Mouse (Mus musculus) MEL (cell line): ENCODE results near the gene Ptpn14. TPM values are rescaled to one million over a fixed set of nuclear protein-coding genes. Genes with fewer than 3 reads are reported as not detected.

Source experiments
- DNase-seq: peaks from one replicate; pipeline ENCODE4 v3.0.0; 2011; ENCODE audit warnings: low read depth, low spot score
- H3K27ac ChIP-seq: 2 replicates; pipeline ENCODE4 v1.5.1; 2012; ENCODE audit warnings: low read depth, mild to moderate bottlenecking, control low read depth, low read length, moderate library complexity; ENCODE audit not compliant: control insufficient read depth
- H3K27me3 ChIP-seq, 2 experiments: fragments of 150-350 bp in 1 of 2; sonication (generic) in 1 of 2; 2 replicates each; pipeline ENCODE4 v1.6.1; 2012; ENCODE audit warnings: low read length in 2 of 2, mild to moderate bottlenecking in 2 of 2, improper control_type of control experiment in 1 of 2, moderate library complexity in 1 of 2; ENCODE audit not compliant: insufficient read depth in 2 of 2, control insufficient read depth in 1 of 2
- H3K36me3 ChIP-seq, 2 experiments: 2 replicates each; pipeline ENCODE4 v1.6.1; 2012 to 2014; ENCODE audit warnings: low read length in 2 of 2, improper control_type of control experiment in 1 of 2, inconsistent platforms in 1 of 2, mild to moderate bottlenecking in 1 of 2; ENCODE audit not compliant: insufficient read depth in 2 of 2, control insufficient read depth in 1 of 2
- H3K4me1 ChIP-seq, 2 experiments: fragments of 150-350 bp in 1 of 2; sonication (generic) in 1 of 2; 2 replicates each; pipeline ENCODE4 v1.6.1; 2012; ENCODE audit warnings: low read length in 2 of 2, improper control_type of control experiment in 1 of 2, mild to moderate bottlenecking in 1 of 2; ENCODE audit not compliant: insufficient read depth in 2 of 2, control insufficient read depth in 1 of 2
- H3K4me3 ChIP-seq, 2 experiments: fragments of 150-350 bp in 1 of 2; sonication (generic) in 1 of 2; 2 replicates each; pipeline ENCODE4 v1.5.1; 2012; ENCODE audit warnings: low read depth in 2 of 2, low read length in 2 of 2, mild to moderate bottlenecking in 2 of 2, moderate library complexity in 2 of 2, control low read depth in 1 of 2, improper control_type of control experiment in 1 of 2; ENCODE audit not compliant: control insufficient read depth in 1 of 2, insufficient read depth in 1 of 2
- H3K79me2 ChIP-seq: 2 replicates; pipeline ENCODE4 v1.6.1; 2012; ENCODE audit warnings: mild to moderate bottlenecking, low read length, moderate library complexity; ENCODE audit not compliant: control insufficient read depth, poor library complexity, insufficient read depth
- H3K9ac ChIP-seq: 2 replicates; pipeline ENCODE4 v1.6.1; 2012; ENCODE audit warnings: low read depth, mild to moderate bottlenecking, control low read depth, low read length, moderate library complexity; ENCODE audit not compliant: control insufficient read depth, poor library complexity, severe bottlenecking
- H3K9me3 ChIP-seq: fragments of 150-350 bp; sonication (generic); replicated peaks from 2 replicates; pipeline ENCODE4 v1.6.1; 2012; ENCODE audit warnings: mild to moderate bottlenecking, low read length, improper control_type of control experiment, moderate library complexity; ENCODE audit not compliant: insufficient read depth
- CHD1 ChIP-seq: IDR thresholded peaks from 2 replicates; pipeline ENCODE4 v1.6.1; 2012; ENCODE audit warnings: low read depth, mild to moderate bottlenecking, inconsistent platforms, low read length, improper control_type of control experiment
- CHD2 ChIP-seq: IDR thresholded peaks from 2 replicates; pipeline ENCODE4 v1.6.1; 2011; ENCODE audit warnings: low read length, improper control_type of control experiment
- CTCF ChIP-seq, 3 experiments: IDR thresholded peaks in 2 of 3; conservative IDR thresholded peaks in 1 of 3; 2 replicates each; pipeline ENCODE4 v1.5.1; 2011 to 2012; ENCODE audit warnings: low read length in 3 of 3, low read depth in 2 of 3, mild to moderate bottlenecking in 2 of 3, improper control_type of control experiment in 1 of 3, inconsistent platforms in 1 of 3, mixed read lengths in 1 of 3, moderate library complexity in 1 of 3; ENCODE audit not compliant: control insufficient read depth in 1 of 3, insufficient read depth in 1 of 3, poor library complexity in 1 of 3, severe bottlenecking in 1 of 3
- E2F4 ChIP-seq: IDR thresholded peaks from 2 replicates; pipeline ENCODE4 v1.6.1; 2011; ENCODE audit warnings: low read depth, low read length, improper control_type of control experiment, borderline replicate concordance
- ELF1 ChIP-seq: IDR thresholded peaks from 2 replicates; pipeline ENCODE4 v1.6.1; 2014; ENCODE audit warnings: low read depth, mild to moderate bottlenecking, inconsistent platforms, low read length, improper control_type of control experiment, moderate library complexity
- HCFC1 ChIP-seq: IDR thresholded peaks from 2 replicates; pipeline ENCODE4 v1.6.1; 2012; ENCODE audit warnings: low read depth, mild to moderate bottlenecking, inconsistent platforms, low read length, improper control_type of control experiment, moderate library complexity
- KAT2A ChIP-seq: conservative IDR thresholded peaks from 2 replicates; pipeline ENCODE4 v1.6.1; 2012; ENCODE audit warnings: low read depth, low read length, improper control_type of control experiment, inconsistent platforms
- MAFK ChIP-seq: IDR thresholded peaks from 2 replicates; pipeline ENCODE4 v1.6.1; 2011; ENCODE audit warnings: low read depth, mild to moderate bottlenecking, low read length, improper control_type of control experiment, borderline replicate concordance
- MEF2A ChIP-seq: IDR thresholded peaks from 2 replicates; pipeline ENCODE4 v1.6.1; 2014; ENCODE audit warnings: low read depth, mild to moderate bottlenecking, inconsistent platforms, low read length, improper control_type of control experiment; ENCODE audit not compliant: poor library complexity, insufficient replicate concordance, severe bottlenecking; ENCODE audit errors: extremely low read depth
- NELFE ChIP-seq: IDR thresholded peaks from 2 replicates; pipeline ENCODE4 v1.6.1; 2011; ENCODE audit warnings: low read depth, low read length, improper control_type of control experiment
- POLR2AphosphoS5 ChIP-seq: IDR thresholded peaks from 2 replicates; pipeline ENCODE4 v1.6.1; 2012; ENCODE audit warnings: low read depth, borderline replicate concordance, mild to moderate bottlenecking, inconsistent platforms, low read length, moderate library complexity, mixed read lengths
- RAD21 ChIP-seq: IDR thresholded peaks from 2 replicates; pipeline ENCODE4 v1.6.1; 2011; ENCODE audit warnings: mild to moderate bottlenecking, low read depth, low read length, improper control_type of control experiment
- RCOR1 ChIP-seq: IDR thresholded peaks from 2 replicates; pipeline ENCODE4 v1.6.1; 2012; ENCODE audit warnings: low read depth, mild to moderate bottlenecking, inconsistent platforms, low read length, improper control_type of control experiment
- USF2 ChIP-seq, 2 experiments: IDR thresholded peaks; 2 replicates each; pipeline ENCODE4 v1.6.1; 2011 to 2012; ENCODE audit warnings: improper control_type of control experiment in 2 of 2, low read length in 2 of 2, borderline replicate concordance in 1 of 2, inconsistent platforms in 1 of 2, low read depth in 1 of 2, mild to moderate bottlenecking in 1 of 2; ENCODE audit not compliant: insufficient read depth in 1 of 2
- ZC3H11A ChIP-seq: IDR thresholded peaks from 2 replicates; pipeline ENCODE4 v1.6.1; 2012; ENCODE audit warnings: low read depth, mild to moderate bottlenecking, inconsistent platforms, low read length, improper control_type of control experiment
- ZKSCAN1 ChIP-seq: IDR thresholded peaks from 2 replicates; pipeline ENCODE4 v1.6.1; 2012; ENCODE audit warnings: low read depth, mild to moderate bottlenecking, inconsistent platforms, low read length, improper control_type of control experiment, moderate library complexity
- polyA plus RNA-seq, 2 experiments: library from polyadenylated mRNA; stranded (reverse) in 1 of 2; unstranded in 1 of 2; fragments of >175 nt in 1 of 2; fragments of >200 nt in 1 of 2; gene quantifications; 2 replicates each; pipeline versions ENCODE4 v1.2.1 to v1.2.4; 2012; ENCODE audit warnings: low replicate concordance in 2 of 2, low read depth in 1 of 2; ENCODE audit not compliant: insufficient read length in 2 of 2, insufficient read depth in 1 of 2, missing spikeins in 1 of 2
- total RNA-seq: library from RNA; depleted of rRNA; stranded (reverse); fragments of 300-350 nt; gene quantifications from 2 replicates; pipeline ENCODE4 v1.2.3, GENCODE M21; 2012

The Ptpn14 gene
- total and polyA plus RNA-seq, 3 experiments: 0.62 to 1.0 TPM; not detected in 1

GRCm38 (mm10) chr1:189789545-189789944 is 61.5 kb downstream of the Ptpn14 start:
- Histone ChIP-seq H3K9ac (no peak overlapping the region), H3K79me2 (no peaks in the 10 kb centered on the region), H3K9me3 (no peaks in the 10 kb centered on the region), H3K4me3 (no peak overlapping the region), H3K36me3 (no peaks in the 10 kb centered on the region), H3K27ac (no peak overlapping the region), H3K4me1 (no peaks in the 10 kb centered on the region), H3K27me3 (no peaks in the 10 kb centered on the region)
- TF ChIP-seq NELFE: no peak
- no peak for TF ChIP-seq E2F4
- TF ChIP-seq ZKSCAN1: no peak
- no peak for TF ChIP-seq CTCF (IDR thresholded peaks at IDR 0.05 in 2 of 3, conservative IDR thresholded peaks at IDR 0.05 in 1 of 3; ENCODE audit: control insufficient read depth in 1 of 3, insufficient read depth in 1 of 3, low read depth in 2 of 3, low read length in 3 of 3, poor library complexity in 1 of 3, severe bottlenecking in 1 of 3)
- TF ChIP-seq USF2 (IDR thresholded peaks at IDR 0.05; ENCODE audit: borderline replicate concordance in 1 of 2, insufficient read depth in 1 of 2, low read depth in 1 of 2, low read length in 2 of 2): no peak
- TF ChIP-seq KAT2A: no peak
- no peak for TF ChIP-seq ELF1
- no peak for TF ChIP-seq MAFK
- no peak for TF ChIP-seq MEF2A
- no peak for TF ChIP-seq CHD1
- no peak for TF ChIP-seq CHD2
- no peak for TF ChIP-seq POLR2AphosphoS5
- TF ChIP-seq ZC3H11A: no peak
- no peak for TF ChIP-seq HCFC1
- TF ChIP-seq RAD21: no peak
- TF ChIP-seq RCOR1: no peak
- no peak for DNase-seq

GRCm38 (mm10) chr1:189790666-189791065 is 62.6 kb downstream of the Ptpn14 start:
- Histone ChIP-seq H3K9ac (no peak overlapping the region), H3K36me3 (no peaks in the 10 kb centered on the region), H3K27ac (no peak overlapping the region), H3K79me2 (no peaks in the 10 kb centered on the region), H3K9me3 (no peaks in the 10 kb centered on the region), H3K4me3 (no peak overlapping the region), H3K4me1 (no peaks in the 10 kb centered on the region), H3K27me3 (no peaks in the 10 kb centered on the region)
- no peak for DNase-seq
- no peak for TF ChIP-seq RAD21
